Mouse (Mus musculus) urinary bladder, postnatal 4 days (tissue): ENCODE results near the gene BC049762.
A peak's percentile ranks its signal among the peaks of the same experiment; 100 is the strongest.

ENCODE experiments used
- DNase-seq, 2 experiments: peaks; one replicate each; pipeline ENCODE4 v3.0.0; 2021 to 2022; ENCODE audit warnings: low spot score in 2 of 2

The BC049762 gene

DNA sequence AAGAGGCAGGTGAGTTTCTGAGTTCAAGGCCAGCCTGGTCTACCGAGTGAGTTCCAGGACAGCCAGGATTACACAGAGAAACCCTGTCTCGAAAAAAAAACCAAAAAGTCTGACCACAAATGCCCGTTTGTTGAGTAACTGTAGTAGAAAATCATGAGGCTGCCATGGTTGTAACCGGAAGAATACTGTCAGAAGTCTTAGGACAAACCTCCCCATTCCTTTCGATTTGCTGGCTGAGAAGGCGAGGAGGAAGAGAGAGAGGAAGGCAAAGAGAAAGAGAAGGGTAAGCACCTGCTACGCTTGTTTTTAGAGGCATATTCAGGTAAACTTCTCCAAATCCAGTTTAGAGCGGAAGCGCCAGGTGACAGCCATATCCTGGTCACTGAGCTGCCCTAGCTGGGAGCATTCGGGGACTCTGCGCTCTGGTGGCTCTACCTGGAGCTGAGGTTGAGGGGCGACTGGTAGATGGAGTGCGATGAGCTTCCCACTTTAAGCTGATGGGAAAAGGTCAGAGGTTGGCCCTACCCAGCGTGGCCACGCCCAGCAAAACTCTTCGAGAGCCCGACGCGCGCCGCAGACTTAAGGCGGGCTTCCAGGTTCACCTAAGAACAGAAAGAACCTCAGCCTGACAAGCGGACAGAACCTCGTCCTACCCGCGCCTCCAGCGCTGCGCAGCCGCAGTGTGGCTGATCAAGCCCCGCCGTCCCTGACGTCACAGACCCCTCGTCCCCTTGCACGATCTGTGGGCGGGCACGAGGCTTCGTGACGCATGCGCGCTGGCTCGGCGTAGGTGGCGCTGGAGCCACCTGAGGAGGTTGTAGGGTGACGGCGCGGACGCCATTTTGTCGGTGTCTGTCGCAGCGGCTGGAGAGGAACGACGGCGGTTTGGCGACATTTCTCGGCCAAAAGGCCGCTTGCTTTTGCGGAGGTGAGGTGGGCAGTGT lies at the start of gene BC049762:
Gene BC049762 (minus strand): TSS at position 705 of the 944 bp plus-strand sequence.
- peak; percentile 97 to 98 for DNase-seq

DNA sequence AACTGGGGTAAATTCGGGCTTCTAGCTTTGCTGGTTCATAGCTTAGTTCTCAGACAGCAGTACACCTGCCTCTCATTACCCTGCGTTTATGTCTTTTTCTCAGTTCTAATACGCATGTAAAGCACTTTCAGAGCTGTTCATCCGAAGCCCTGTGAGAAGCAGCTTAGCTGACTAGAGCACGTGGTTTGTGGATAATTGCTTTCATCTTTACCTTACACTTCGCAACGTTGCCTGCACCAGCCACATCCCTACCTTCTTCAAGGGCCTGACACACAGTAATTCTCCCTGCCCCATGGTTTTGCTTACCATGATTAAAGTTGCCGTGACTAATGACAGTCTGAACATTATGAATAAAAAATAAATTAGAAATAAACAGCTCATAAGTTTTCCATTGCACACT lies 49.0 kb upstream of the BC049762 start:
- DNase-seq: no peak

DNA sequence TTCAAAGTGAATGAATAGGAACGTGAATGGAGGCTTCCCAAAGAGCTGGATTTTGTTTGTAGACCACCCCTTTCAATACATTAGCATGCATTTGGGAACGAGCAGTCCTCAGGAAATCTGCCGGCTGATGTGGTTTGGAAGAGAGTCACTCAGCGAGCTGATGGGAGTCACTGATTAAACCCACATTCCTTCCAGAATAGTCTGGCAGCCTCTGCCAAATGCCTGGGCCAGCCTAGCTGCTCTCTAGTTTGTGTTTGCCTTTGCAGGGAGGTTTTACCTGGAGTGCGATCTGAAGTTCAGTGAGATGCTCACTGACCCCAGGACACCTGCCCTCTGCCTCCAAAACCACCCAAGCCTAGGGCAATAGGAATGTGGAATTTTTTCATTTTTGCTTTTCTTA lies 45.5 kb upstream of the BC049762 start:
- DNase-seq: no peak

DNA sequence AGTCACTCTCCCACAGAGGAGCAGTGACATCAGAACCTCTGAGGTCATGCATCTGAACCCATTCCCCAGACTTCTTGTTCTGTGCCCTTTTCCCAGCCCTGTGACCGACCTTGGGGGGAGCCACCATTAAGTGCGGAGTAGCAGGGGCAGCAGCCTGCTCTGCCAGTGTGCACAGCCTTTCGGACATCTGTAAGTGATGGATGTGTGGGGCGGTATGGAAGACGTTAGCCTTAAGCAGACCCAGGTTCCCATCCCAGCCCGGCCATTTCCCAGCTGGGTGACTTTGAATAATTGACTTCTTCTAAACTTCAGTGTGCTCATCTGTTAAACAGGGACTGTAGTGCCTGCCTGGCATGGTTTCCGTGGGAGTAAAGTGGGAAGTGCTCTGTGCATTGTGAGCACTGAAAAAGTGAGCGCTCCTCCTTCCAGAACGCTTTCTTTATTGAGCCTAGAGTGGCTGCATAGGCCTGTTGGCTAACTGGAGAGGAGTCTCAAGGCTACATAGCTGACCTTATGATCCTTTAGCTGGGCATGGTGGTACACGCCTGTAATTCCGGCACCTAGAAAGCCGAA lies 41.2 kb upstream of the BC049762 start:
- DNase-seq: no peak

DNA sequence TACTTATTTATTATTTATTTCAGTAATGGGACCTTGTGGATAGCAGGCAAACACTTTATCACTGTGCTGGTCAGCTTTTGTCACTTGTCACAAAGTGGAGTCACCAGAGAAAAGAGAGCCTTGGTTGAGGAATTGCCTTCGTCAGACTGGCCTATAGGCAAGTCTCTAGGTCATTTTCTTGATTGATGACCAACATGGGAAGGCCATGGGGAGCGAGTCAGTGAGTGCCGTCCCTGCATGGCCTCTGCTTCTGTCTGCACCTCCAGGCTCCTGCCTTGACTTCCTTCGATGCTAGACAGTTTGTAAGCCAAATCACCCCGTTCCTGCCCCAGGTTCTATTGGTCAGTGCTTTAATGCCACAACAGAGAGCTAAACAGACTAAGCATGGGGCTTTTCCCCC lies 39.5 kb upstream of the BC049762 start:
- DNase-seq: no peak

DNA sequence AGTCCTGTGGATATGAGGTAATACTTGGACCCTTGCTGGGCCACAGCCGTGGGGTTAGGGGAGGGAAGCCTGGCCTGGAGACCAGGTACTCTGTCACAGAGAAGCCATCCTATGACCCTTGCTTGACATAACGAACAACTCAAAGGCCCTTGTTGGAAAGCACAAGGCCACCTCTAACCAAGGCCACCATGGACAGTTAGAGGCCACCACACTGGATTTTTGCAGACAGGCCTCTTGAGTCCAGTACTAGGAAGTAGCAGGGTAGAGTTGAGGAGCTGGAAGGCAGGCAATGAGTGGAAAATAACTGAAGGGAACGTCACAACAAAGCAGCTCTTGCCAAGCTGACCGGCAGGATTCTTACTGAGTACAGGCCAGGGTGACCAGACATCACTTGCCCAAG lies 35.8 kb upstream of the BC049762 start:
- DNase-seq: no peak

DNA sequence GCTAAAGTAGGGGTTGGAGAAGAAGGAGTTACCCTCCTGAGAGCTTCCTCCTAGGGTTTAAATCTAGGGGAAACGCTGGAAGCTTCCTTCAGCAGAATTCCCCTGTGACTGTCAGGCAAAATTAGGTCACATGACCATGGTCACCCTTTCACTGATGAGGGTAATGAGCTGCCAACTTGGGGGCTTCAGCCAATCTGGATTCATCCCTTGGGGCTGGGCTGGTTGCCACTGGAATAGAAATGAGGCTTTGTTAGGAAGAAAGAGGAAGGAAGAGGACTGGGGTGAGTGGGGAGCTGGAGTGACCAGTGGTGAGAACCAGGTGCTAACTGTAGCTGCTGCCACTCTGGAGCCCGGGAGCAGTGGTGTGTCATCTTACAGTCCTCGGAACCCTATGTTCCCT lies 32.9 kb upstream of the BC049762 start:
- DNase-seq: no peak

DNA sequence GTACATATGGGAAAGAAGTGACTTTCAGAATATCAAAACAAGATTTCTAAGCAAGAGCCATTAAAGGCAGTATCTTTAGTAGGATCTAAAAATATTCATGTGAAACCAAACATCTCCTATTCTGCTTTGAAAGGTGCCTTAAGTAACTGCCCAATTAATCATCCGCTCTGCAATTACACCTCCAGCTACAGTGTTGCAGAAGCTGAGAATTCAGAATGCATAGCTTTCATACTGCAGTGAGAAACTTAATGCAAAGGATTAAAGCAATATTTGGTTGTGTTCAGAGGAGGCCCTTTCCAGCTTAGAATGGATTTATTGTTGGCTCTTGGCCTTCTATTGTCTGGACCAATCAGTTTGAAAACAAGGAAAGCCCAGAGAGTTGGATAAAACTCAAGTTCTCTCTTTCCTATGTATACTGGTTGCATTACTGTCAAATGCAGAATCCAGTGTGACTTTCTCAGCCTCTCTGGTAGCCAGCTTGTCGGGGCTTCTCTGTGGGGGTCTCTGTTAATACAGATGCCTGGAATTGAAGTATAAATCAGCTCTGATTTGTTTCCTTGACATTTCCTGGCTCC lies 31.2 kb upstream of the BC049762 start:
- DNase-seq: no peak

DNA sequence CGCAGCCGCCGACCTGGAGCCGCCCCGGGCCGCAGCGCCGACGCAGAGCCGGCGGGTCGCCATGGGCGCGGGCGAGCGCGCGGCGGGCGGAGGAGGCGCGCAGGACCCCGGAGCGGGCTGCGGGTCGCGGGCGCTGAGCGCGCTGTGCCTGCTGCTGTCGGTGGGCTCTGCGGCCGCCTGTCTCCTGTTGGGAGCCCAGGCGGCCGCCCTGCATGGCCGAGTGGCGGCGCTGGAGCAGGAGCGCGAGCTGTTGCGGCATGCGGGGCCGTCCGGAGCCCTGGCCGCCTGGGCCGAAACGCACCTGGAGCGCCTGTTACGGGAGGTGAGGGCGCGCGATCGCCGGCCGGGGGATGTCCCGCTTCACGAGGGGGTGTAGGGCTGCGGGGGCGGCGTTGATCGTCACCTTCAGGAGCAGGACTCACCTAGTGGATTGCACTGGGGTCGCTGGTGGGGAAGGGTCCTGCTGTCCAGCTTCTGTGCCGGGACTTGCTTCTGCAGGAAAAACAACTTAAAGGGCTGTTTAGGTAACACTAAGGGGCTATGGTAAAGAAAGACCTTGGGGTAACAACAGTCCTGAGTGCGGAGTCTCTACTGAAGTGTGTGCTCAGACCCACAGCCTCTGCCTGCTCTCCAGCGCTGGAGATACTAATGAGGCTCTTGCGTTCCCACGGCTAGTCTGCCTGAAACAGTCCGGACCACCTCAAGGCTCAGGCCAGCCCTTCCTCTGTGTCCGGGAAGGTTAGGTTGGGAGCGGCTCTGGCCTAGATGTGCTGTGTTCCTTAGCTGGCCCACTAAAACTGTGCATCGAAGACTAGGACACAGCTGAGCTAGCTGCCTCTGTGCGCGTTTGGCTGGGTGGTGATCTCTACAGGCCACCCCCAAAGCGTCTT lies 27.5 kb upstream of the BC049762 start:
- DNase-seq: peak; percentile 31 to 70

DNA sequence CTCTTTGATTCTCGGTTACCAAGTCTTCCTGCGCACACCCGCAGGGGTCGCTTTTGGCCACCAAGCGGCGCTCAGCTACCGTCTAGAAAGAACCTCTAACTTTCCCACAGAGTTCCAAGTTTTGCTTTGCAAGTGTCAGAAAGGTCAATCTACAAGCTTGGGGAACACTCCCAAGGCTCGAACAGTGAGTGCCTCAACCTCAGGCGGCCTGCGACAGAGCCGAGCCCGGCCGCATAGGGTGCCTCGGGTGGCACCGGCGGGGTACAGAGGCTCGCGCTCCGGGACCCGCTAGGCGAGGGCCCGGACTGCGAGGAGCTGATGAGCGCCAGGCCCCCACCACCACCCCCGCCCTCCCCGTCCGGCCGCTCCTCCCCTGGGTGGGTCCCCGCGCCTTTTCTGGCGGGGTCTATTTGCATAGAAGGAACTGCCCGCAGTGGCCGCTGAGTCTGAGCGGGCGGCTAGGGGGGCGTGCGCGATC lies 26.8 kb upstream of the BC049762 start, which contains the start of gene Col23a1:
Gene Col23a1 (plus strand): TSS at position 357 of the 478 bp plus-strand sequence.
- DNase-seq: peak; percentile 64 to 79

DNA sequence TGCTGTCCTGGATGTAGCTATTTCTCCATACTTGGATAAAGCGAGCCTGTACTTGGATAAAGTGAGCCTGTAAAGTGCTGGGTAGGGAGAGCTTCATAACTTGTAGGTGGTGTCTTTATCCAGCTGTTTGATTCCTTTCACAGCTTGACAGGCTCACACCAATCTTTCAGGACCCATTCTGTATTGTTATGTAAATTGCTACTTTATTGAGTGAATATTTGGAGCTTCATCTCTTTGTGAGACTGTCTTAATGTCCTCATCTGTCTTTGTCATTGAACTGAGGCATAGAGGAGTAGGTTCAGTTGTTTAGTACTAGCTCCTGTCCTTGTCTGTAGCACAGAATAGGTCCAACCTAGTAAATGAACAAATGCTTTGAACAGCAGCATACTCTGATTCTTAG lies 11.6 kb upstream of the BC049762 start:
- no peak for DNase-seq

DNA sequence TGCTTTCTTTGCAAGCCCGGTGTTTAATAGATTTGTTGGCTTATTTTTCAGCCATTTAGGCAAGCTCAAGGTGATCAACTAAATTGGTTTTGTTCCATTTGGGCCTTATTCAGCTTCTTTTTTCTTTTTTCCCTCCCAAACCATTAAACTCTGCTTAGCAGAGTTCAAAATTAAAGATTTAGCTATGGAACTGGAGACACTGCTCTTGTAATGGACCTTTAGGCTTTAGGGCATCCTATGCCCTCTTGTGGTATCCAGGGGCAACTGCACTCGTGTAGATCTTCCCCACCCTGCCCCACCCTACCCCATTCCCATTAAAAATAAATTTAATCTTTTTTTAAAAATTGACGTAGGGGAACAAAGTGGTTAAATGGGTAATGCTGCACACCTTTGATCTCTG lies 2.5 kb upstream of the BC049762 start:
- DNase-seq: no peak

DNA sequence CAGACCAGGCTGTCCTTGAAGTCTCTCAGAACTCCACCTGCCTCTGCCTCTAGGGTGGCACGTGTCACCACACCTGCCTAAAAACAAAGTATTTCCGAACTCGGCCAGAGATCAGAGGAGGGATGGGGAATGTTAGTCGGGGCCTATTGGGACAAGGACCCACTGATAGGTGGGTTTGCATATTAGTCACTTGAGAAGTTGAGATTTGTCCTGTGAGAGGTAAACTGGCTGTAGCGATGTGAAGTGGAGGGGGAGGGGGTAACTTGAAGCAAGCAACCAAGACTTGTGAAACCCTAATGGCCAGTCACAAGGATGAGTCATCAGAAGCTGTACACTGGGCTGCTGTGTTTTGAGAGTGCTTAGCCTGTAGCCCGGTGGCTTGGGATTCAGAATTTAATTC lies 1.5 kb upstream of the BC049762 start:
- no peak for DNase-seq

DNA sequence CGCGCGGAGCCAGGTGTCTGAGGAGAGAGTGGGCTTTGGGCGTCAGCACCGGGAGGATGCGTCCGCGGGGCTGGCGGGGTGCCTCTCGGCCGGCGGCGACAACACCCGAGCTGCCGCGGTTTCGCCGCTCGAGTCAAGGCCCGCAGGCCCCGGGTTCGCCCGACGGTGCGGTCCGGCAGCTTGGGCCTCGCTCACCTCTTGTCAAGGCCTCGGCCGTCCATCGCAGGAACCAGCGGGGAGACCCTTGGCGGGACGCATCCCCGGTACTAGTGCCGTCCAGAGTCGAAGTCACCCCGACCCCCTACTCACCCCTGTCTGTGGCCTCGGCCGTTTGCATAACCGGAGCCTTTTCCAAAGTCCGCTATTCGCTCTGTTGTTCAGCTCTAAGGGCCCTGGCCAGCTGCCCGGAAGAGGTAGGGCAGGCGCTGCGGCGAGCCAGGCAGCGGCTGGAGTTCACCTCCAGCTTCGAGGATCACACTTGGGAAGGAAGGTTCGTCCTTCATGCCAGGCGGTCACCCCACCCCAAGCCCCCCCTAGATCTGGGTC lies 513 bp upstream of the BC049762 start:
- DNase-seq: peak in 1 of 2 experiments; percentile 67

DNA sequence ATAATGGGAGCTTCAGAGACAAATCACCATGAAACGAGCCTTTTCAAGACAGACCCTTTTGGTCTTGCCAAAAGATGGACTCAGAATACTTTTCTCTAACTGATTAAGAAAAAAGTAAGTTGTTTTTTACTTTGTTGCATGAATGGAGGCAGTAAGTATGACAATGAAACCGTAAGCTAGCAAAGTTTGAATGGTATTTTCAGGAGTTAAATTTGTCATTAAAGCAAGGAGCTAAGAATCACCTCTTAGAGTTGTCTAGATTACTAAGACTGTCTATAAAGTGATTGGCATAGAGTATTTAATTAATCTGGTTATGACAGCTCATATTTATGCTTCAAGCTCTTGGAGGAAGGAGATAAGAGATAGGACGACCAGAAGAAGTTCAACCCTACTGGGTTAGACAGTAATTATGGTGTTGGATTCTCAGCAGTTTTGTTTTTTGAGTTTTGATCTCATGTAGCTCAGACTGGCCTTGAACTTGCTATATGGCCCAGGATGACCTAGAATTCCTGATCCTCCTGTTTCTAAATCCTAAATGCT lies 1.1 kb downstream of the BC049762 start, which contains the start of gene Clk4:
Gene Clk4 (plus strand): TSS at position 51 of the 540 bp plus-strand sequence.
- no peak for DNase-seq

DNA sequence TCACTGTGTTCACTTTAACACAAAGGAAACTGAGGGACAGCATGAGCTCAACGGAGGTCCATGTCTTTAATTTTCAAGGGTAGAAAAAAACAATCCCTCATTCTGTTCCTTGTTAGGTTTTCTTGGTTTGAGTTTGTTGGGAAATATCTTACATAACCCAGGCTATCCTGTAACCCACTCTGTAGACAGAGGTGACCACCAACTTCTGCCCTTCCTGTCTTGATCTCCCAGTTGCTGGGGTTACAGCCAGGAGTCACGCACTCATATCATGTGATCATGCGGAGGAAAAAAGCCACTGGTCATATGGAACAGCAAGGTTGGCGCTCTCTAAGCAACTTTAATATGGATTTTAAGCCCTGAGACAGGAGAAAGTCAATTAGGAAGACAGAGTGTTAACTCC lies 5.8 kb downstream of the BC049762 start:
- no peak for DNase-seq

DNA sequence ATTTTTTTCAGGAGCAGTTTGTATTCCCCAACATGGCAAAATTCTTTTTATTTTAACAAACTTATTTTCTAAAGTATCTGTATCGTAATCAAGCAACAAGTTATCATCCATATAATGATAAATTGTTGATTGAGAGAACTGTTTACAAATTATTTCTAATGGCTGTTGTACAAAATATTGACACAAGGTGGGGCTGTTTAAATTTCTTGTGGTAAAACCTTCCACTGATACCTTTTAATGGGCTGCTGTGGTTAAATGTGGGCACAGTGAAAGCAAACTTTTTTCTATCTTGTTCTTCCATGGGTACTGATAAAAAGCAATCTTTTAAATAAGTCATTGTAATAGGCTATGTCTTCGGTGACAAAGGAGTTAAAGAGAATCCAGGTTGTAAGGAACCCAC lies 19.9 kb downstream of the BC049762 start:
- DNase-seq: no peak

DNA sequence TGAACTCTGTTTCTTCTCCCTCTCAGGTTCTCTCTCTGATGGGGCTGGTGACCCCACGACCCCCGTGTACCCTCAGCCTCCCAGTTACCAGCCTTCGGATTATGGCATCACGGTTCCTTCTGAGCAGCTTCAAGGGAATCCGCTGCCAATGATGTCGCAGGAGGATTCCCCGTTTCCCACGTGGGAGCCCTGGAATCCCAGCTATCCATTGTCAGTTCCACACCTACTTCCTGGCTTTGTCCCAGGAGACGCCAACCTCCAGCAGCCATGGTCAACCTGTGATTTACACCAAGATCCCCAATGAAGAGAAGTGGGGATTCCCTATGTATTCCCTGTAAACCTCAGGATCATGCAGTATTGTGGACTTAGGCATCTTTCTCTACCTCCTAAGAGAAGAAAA lies 28.2 kb downstream of the BC049762 start:
- DNase-seq: no peak

DNA sequence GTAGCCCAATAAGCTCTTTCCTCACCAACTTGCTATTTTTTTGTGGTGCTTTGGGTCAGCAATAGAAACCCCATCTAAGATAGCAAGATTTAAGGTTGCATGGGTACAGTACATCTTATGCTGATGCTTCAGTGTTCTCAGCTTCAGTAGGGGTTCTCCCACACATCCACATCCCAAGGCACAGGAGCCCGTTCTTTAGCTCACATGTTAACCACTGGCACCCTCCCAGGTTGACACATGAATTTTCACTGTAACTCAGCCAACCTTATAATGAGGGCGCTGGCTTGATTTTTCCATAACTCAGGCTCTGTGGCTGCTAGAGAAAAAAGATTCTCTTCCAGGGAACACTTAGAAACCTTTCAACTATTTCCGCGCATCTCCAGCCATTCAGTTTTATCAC lies 35.7 kb downstream of the BC049762 start:
- no peak for DNase-seq

DNA sequence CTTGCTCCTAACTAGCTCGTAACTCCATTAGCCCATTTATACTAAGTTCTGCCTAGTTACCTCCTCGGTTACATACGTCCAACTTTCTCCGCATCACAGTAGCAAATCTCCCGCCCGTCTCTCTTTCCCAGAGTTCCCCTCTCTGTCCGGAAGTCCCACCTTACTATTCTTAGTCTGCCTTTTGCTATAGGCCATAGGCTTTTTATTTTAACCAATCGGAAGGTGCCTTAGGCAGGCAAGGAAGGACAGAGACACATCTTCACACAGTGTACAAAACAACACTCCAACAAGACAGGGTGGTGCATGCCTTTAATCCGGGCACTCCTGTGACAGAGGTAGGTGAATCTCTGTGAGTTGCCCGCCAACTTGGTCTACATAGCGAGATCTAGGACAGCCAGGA lies 42.5 kb downstream of the BC049762 start, which contains the start of gene Gm12569:
Gene Gm12569 (plus strand): TSS at position 166 of the 400 bp plus-strand sequence.
- no peak for DNase-seq
